Mouse (Mus musculus) ES-E14 (cell line): Measurements from ENCODE around the gene Lcat.

Source experiments
- HCFC1 ChIP-seq: IDR thresholded peaks from 2 replicates; pipeline ENCODE4 v1.6.1; 2012; ENCODE audit warnings: low read length, inconsistent platforms, borderline replicate concordance; ENCODE audit not compliant: insufficient read depth
- ZNF384 ChIP-seq: IDR thresholded peaks from 2 replicates; pipeline ENCODE4 v1.6.1; 2012; ENCODE audit warnings: low read depth, low read length, inconsistent platforms

GRCm38 (mm10) chr8:105892432-105892831 lies 50.8 kb downstream of the Lcat start:
- no peak for TF ChIP-seq ZNF384
- TF ChIP-seq HCFC1 = no peak
